Mouse (Mus musculus) heart, embryonic 12.5 days (tissue): ENCODE measurements at regions not wholly inside any gene's neighbourhood (a gene's known extent, or its start where the extent isn't known, plus 50 kb on each side); places are given as distances from the start of the nearest gene placed in this dataset.

Source experiments
- ATAC-seq: fragments of 200-750 bp; cut with Nextera tagmentation; 2 replicates; pipeline ENCODE4 v1.8.0; 2017; ENCODE audit warnings: moderate TSS enrichment, moderate library complexity; ENCODE audit not compliant: insufficient number of reproducible peaks, low FRiP score
- H3K27ac ChIP-seq: fragments of 300-500 bp; sonication (generic); 2 replicates; pipeline ENCODE4 v1.5.1; 2016; ENCODE audit warnings: mild to moderate bottlenecking, moderate library complexity; ENCODE audit not compliant: poor library complexity, severe bottlenecking
- H3K27me3 ChIP-seq: fragments of 300-500 bp; sonication (generic); replicated peaks from 2 replicates; pipeline ENCODE4 v1.6.1; 2016; ENCODE audit warnings: mild to moderate bottlenecking, moderate library complexity
- H3K36me3 ChIP-seq: fragments of 300-500 bp; sonication (generic); 2 replicates; pipeline ENCODE4 v1.6.1; 2016; ENCODE audit warnings: mild to moderate bottlenecking, moderate library complexity
- H3K4me1 ChIP-seq: fragments of 300-500 bp; sonication (generic); replicated peaks from 2 replicates; pipeline ENCODE4 v1.6.1; 2016; ENCODE audit warnings: mild to moderate bottlenecking
- H3K4me2 ChIP-seq: fragments of 300-500 bp; sonication (generic); 2 replicates; pipeline ENCODE4 v1.6.1; 2016; ENCODE audit warnings: mild to moderate bottlenecking, moderate library complexity
- H3K4me3 ChIP-seq: fragments of 300-500 bp; sonication (generic); 2 replicates; pipeline ENCODE4 v1.5.1; 2016; ENCODE audit warnings: mild to moderate bottlenecking
- H3K9ac ChIP-seq: fragments of 300-500 bp; sonication (generic); 2 replicates; pipeline ENCODE4 v1.6.1; 2016; ENCODE audit warnings: mild to moderate bottlenecking, moderate library complexity
- H3K9me3 ChIP-seq: fragments of 300-500 bp; sonication (generic); replicated peaks from 2 replicates; pipeline ENCODE4 v1.6.1; 2016; ENCODE audit warnings: mild to moderate bottlenecking, moderate library complexity
- WGBS: fragments of 180-500 bp; shearing (Covaris S2); methylation state at CpG from one replicate; pipeline ENCODE4 v1.1.7; 2016; 5-methylcytosine and 5-hydroxymethylcytosine counted together

DNA sequence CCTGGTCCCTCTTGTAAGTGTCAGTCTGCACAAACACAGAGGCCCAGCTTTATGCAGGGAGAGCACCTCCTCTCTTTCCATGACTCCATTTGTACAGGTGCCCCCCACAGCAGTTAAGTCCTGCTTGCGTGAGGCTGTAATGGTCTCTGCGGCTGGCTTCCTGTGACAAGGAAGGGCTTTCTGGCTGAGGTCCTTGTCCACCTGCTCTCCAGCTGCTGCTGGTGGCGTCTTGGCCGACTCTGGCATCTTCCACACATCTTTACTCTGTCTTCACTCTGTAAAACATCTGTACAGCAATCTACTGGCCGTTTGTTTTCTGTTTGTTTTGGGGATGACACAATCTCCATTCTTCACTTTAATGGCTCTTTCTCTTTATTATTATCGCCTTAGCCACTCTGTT, 60.8 kb downstream of the Rpusd4 start:
- H3K4me3 ChIP-seq: no peak overlapping the region
- H3K9ac ChIP-seq: no peak overlapping the region
- no peaks in the 10 kb centered on the region for H3K27me3 ChIP-seq
- H3K4me1 ChIP-seq: peaks cover 44% of the 10 kb centered on the region
- no peak for ATAC-seq
- no peaks in the 10 kb centered on the region for H3K36me3 ChIP-seq
- no peak overlapping the region for H3K27ac ChIP-seq
- no peak overlapping the region for H3K4me2 ChIP-seq
- WGBS: 57% methylated on average over 6 of the region's 6 CpGs
- no peaks in the 10 kb centered on the region for H3K9me3 ChIP-seq

DNA sequence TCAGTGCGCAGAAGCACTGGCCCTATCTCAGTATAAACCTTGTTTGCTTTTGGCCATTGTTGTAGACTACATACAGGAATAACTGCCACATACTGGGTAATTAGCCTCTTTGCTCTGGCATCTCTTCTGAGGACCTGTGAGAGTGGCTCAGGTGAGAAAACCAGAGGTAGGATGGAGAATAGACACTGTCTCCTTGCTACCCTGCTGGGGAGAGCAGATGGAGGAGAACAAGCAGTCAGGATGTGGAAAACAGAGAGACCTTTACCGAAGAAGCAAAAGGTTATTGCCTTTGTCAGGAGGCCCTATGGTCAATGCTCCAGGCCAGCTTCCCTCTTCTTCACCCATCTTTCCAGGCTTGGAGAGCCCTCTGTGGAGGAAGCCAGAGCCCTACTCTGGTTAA, 62.7 kb downstream of the Rpusd4 start:
- H3K9ac ChIP-seq: no peak overlapping the region
- no peak overlapping the region for H3K27ac ChIP-seq
- no peaks in the 10 kb centered on the region for H3K9me3 ChIP-seq
- WGBS: 76% methylated on average over 2 of the region's 2 CpGs
- peaks cover 61% of the 10 kb centered on the region for H3K4me1 ChIP-seq
- H3K4me2 ChIP-seq: no peak overlapping the region
- no peak for ATAC-seq
- no peaks in the 10 kb centered on the region for H3K36me3 ChIP-seq
- no peaks in the 10 kb centered on the region for H3K27me3 ChIP-seq
- H3K4me3 ChIP-seq: no peak overlapping the region

DNA sequence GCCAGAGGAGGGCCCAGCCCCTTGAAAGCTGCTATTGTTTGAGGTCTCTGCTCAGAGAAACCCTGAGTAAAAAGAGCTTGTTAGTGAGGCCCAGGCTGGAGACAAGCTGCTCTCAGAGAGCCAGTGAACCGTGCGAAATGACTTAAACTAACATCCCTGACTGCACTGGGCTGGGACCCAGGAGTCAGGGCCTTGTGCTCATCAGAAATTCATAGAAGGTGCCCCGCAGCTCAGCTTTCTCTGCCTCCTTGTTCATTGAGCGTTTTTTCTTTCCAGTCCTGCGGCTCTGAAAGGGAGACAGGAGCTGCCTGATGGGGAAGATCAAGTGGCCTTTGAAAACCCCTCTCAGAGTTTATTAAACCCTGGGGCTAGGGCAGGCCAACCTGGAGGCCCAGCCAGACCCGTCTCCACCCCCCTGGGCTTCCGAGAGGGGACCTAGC, 63.6 kb downstream of the Rpusd4 start:
- peak overlapping the region; percentile 30; the same call in 1 of the 2 replicates for H3K27ac ChIP-seq
- no peak overlapping the region for H3K9ac ChIP-seq
- no peaks in the 10 kb centered on the region for H3K27me3 ChIP-seq
- no peak for ATAC-seq
- WGBS: 44% methylated on average over 7 of the region's 7 CpGs
- no peak overlapping the region for H3K4me3 ChIP-seq
- no peaks in the 10 kb centered on the region for H3K36me3 ChIP-seq
- no peaks in the 10 kb centered on the region for H3K9me3 ChIP-seq
- peaks cover 70% of the 10 kb centered on the region for H3K4me1 ChIP-seq
- no peak overlapping the region for H3K4me2 ChIP-seq

DNA sequence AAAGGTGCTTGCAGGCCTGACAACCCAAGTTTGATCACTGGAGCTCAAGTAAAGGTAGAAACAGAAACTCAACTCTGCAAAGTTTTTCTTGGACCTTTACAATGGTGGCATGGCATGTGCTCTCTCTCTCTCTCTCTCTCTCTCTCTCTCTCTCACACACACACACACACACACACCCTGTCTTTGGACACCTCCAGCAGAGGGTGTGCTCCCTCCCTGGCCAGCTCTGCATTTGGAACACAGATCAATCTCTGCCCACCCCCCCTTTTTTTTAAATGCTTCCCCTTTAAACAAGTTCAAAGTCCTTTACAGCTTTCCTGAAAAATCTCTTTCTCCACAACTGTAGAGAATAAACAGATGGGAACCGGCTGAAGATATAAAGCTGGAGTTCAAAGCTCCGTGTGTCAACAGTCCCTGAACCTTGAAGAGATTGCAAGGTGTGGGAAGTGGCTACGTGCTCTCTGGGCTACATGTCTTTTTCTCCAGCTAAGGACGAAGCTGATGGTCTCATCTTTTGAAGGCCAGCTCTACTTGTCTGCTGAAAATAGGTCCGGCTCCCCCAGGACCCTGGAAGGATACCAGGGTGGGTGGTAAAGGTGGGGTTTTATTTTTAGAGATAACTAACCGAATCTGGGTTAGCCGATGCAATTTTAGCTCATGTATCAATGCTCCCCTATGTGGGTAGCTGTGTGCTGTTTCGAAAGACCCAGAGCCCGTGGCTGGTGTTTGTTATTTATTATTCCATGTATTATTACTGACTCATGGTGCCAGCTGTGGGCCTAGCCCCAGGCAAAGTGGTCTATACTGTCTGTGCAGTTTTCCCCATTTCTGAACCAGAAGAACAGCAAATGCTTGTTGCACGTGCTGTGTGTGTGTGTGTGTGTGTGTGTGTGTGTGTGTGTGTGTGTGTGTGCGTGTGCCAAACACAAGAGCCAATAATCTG, 65.3 kb downstream of the Rpusd4 start:
- no peak overlapping the region for H3K9ac ChIP-seq
- H3K4me1 ChIP-seq: peaks cover 70% of the 10 kb centered on the region
- WGBS: 48% methylated on average over 11 of the region's 11 CpGs
- H3K27ac ChIP-seq: no peak overlapping the region
- no peaks in the 10 kb centered on the region for H3K36me3 ChIP-seq
- H3K27me3 ChIP-seq: no peaks in the 10 kb centered on the region
- no peak overlapping the region for H3K4me2 ChIP-seq
- no peak for ATAC-seq
- H3K9me3 ChIP-seq: no peaks in the 10 kb centered on the region
- no peak overlapping the region for H3K4me3 ChIP-seq

DNA sequence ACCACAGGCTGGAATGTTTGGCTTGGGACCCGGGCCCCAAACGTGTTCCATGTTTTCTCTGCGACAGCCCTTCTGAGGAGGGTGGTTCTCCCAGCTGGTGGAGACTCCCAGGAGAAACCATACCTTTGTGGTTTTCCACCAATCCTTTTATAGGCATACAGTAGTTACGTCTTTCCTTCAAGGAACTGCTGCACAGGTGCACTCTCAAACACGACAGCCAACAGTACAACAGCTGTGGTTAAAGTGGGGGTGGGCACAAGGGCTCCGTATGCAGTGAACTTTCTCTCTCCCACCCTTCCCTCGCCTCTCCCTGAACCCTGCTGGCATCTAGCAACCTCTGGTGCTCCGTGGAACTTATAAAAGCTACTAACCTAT, 66.0 kb downstream of the Rpusd4 start:
- no peak for ATAC-seq
- no peak overlapping the region for H3K27ac ChIP-seq
- H3K9ac ChIP-seq: no peak overlapping the region
- no peak overlapping the region for H3K4me2 ChIP-seq
- H3K36me3 ChIP-seq: no peaks in the 10 kb centered on the region
- 82% methylated on average over 8 of the region's 8 CpGs for WGBS
- H3K4me1 ChIP-seq: peaks cover 76% of the 10 kb centered on the region
- no peaks in the 10 kb centered on the region for H3K27me3 ChIP-seq
- no peaks in the 10 kb centered on the region for H3K9me3 ChIP-seq
- no peak overlapping the region for H3K4me3 ChIP-seq

- Histone ChIP-seq H3K9me3 (no peaks in the 10 kb centered on the region), H3K4me3 (no peak overlapping the region), H3K27ac (peak overlapping the region; percentile 65), H3K27me3 (no peaks in the 10 kb centered on the region), H3K9ac (no peak overlapping the region), H3K4me1 (peaks cover 85% of the 10 kb centered on the region), H3K36me3 (no peaks in the 10 kb centered on the region), H3K4me2 (no peak overlapping the region)
- WGBS: 62% methylated on average over 5 of the region's 5 CpGs
- no peak for ATAC-seq
Observed at GRCm38 (mm10) chr9:35334536-35334935, 66.9 kb downstream of the Rpusd4 start.

- 77% methylated on average over 3 of the region's 3 CpGs for WGBS
- peak overlapping the region; percentile 65 for H3K27ac ChIP-seq
- H3K9me3 ChIP-seq: no peaks in the 10 kb centered on the region
- H3K9ac ChIP-seq: no peak overlapping the region
- no peak overlapping the region for H3K4me3 ChIP-seq
- no peaks in the 10 kb centered on the region for H3K36me3 ChIP-seq
- ATAC-seq: no peak
- H3K4me1 ChIP-seq: peaks cover 87% of the 10 kb centered on the region
- H3K4me2 ChIP-seq: peak overlapping the region; percentile 2; the same call in 1 of the 2 replicates
- H3K27me3 ChIP-seq: no peaks in the 10 kb centered on the region
Observed at GRCm38 (mm10) chr9:35335181-35335580, 67.5 kb downstream of the Rpusd4 start.

DNA sequence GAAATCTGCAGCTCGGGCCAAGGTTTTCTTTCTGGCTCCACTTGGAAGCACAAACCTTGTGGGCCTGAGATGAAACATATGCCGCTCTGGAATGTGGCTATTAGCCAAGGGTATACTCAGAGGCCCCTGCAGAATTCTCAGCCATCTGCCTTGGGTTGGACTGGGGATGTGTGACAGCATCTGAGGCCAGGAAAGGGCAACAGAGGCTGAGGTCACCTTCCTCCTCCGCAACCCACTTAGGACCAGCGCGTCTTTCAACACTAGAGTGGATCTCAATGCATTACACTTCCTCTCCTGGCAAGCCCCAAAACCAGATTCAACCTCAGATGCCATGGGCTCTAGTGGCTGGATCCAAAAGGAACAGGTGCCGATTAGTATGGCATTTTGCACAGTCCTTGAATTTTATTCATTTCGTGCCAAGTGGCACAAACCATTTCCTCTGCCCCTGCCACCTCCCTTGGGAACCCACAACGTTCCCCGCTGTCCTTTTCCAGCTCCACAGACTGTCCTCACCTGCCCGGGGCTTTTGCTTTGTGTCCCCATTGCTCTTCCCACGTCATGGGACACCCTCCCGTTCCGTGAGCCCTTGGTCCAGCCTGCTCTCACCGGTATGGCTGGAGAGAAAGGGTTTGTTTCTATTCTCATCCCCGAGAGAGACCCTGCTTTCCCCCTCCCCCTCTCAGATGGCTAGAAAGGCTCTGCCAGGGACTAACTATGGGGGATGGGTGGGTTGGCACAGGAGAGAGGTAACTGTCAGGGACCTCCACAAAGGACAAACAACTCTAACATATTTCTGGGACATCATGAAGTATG, 68.4 kb downstream of the Rpusd4 start:
- Histone ChIP-seq H3K27me3 (no peaks in the 10 kb centered on the region), H3K9ac (no peak overlapping the region), H3K27ac (peak overlapping the region; percentile 65), H3K36me3 (no peaks in the 10 kb centered on the region), H3K9me3 (no peaks in the 10 kb centered on the region), H3K4me3 (no peak overlapping the region), H3K4me1 (peaks cover 89% of the 10 kb centered on the region), H3K4me2 (peak overlapping the region; percentile 27)
- 38% methylated on average over 15 of the region's 15 CpGs for WGBS
- ATAC-seq: peak; percentile 76

GRCm38 (mm10) chr9:35336701-35337055, 69.0 kb downstream of the Rpusd4 start:
- H3K36me3 ChIP-seq: no peaks in the 10 kb centered on the region
- 54% methylated on average over 5 of the region's 5 CpGs for WGBS
- peaks cover 89% of the 10 kb centered on the region for H3K4me1 ChIP-seq
- no peaks in the 10 kb centered on the region for H3K27me3 ChIP-seq
- no peak for ATAC-seq
- no peaks in the 10 kb centered on the region for H3K9me3 ChIP-seq
- no peak overlapping the region for H3K9ac ChIP-seq
- H3K4me2 ChIP-seq: no peak overlapping the region
- H3K27ac ChIP-seq: peak overlapping the region; percentile 65; the same call in 1 of the 2 replicates
- no peak overlapping the region for H3K4me3 ChIP-seq

GRCm38 (mm10) chr9:35338858-35339257, 71.2 kb downstream of the Rpusd4 start:
- H3K4me2 ChIP-seq: no peak overlapping the region
- H3K4me1 ChIP-seq: peaks cover 85% of the 10 kb centered on the region
- no peak overlapping the region; the same call in 1 of the 2 replicates for H3K27ac ChIP-seq
- no peaks in the 10 kb centered on the region for H3K36me3 ChIP-seq
- H3K9ac ChIP-seq: no peak overlapping the region
- ATAC-seq: no peak
- 69% methylated on average over 5 of the region's 5 CpGs for WGBS
- H3K27me3 ChIP-seq: no peaks in the 10 kb centered on the region
- no peak overlapping the region for H3K4me3 ChIP-seq
- H3K9me3 ChIP-seq: no peaks in the 10 kb centered on the region

DNA sequence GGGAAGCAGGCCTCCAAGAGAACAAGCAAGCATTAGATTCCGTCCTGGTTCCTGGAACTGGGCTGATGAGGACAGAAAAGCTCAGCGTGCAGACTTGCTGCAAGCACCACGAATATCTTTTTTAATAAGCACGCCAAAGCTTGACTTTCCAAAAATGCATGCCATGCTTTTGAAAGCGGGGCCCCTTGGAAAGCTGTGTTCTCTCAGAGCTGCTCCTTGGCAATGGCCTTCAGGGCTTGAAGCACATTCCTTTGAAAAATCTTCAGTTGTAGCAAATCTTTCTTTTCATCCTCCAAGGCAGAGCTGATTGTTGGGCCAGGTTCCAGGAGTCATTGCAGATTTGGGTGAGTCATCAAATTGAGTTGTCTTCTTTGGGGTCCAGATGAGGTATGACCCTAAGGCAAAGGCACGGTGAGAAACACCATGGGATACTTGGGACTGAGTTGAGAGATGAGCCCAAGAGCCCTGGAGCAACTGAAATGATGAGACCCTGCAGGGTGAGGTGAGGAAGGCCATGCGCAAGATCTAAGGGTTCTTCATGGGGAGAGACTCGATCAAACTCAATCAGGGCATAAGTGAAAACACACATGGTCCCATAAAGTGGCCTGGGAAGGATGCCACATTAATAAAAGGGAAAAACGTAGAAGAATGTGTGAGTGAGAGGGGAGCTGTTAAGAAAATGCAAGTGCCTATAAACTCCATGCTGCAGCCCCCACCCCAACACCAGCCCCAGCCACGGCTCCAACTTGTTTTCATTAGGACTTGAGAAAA, 72.0 kb downstream of the Rpusd4 start:
- Histone ChIP-seq H3K36me3 (no peaks in the 10 kb centered on the region), H3K9me3 (no peaks in the 10 kb centered on the region), H3K4me3 (no peak overlapping the region), H3K9ac (no peak overlapping the region), H3K27me3 (no peaks in the 10 kb centered on the region), H3K4me1 (peaks cover 86% of the 10 kb centered on the region), H3K4me2 (no peak overlapping the region), H3K27ac (no peak overlapping the region)
- ATAC-seq: no peak
- 62% methylated on average over 10 of the region's 10 CpGs for WGBS
